Mouse (Mus musculus) liver, embryonic 14.5 days (tissue): Measurements from ENCODE around the gene Ankrd12. TPM values are rescaled to one million over a fixed set of nuclear protein-coding genes. Genes with fewer than 3 reads are reported as not detected.
"Not testable (repeated sequence)": the region's sequence is repeated elsewhere in the genome, so short reads cannot be mapped to it uniquely, and the experiment has no call there.

ENCODE experiments used
- ATAC-seq: fragments of 200-750 bp; cut with Nextera tagmentation; 2 replicates; pipeline ENCODE4 v1.8.0; 2017; ENCODE audit warnings: moderate number of reproducible peaks, mild to moderate bottlenecking, moderate library complexity; ENCODE audit not compliant: insufficient read depth
- DNase-seq, 3 experiments: peaks; one replicate each; pipeline ENCODE4 v3.0.0-alpha.2; 2012 to 2013; ENCODE audit warnings: low read depth in 3 of 3, low spot score in 3 of 3
- H3K27ac ChIP-seq: fragments of 300-500 bp; sonication (generic); 2 replicates; pipeline ENCODE4 v1.5.1; 2014; ENCODE audit warnings: moderate library complexity, mild to moderate bottlenecking, control low read depth, inconsistent platforms
- H3K27me3 ChIP-seq: fragments of 300-500 bp; sonication (generic); 2 replicates; pipeline ENCODE4 v1.6.1; 2014; ENCODE audit warnings: mild to moderate bottlenecking, low read length, moderate library complexity; ENCODE audit not compliant: control insufficient read depth, insufficient read depth
- H3K36me3 ChIP-seq: fragments of 300-500 bp; sonication (generic); replicated peaks from 2 replicates; pipeline ENCODE4 v1.6.1; 2014; ENCODE audit warnings: low read depth; ENCODE audit not compliant: control insufficient read depth, insufficient read depth
- H3K4me1 ChIP-seq, 2 experiments: fragments of 200-500 bp in 1 of 2; fragments of 300-500 bp in 1 of 2; sonication (generic) in 1 of 2; replicated peaks; 2 replicates each; pipeline ENCODE4 v1.6.1; 2012 to 2014; ENCODE audit warnings: antibody characterized with exemption in 1 of 2, inconsistent platforms in 1 of 2, low read length in 1 of 2; ENCODE audit not compliant: control insufficient read depth in 2 of 2, insufficient read depth in 2 of 2
- H3K4me2 ChIP-seq: fragments of 300-500 bp; sonication (generic); 2 replicates; pipeline ENCODE4 v1.6.1; 2014; ENCODE audit warnings: low read depth, mild to moderate bottlenecking, control low read depth, moderate library complexity
- H3K4me3 ChIP-seq, 2 experiments: fragments of 200-500 bp in 1 of 2; fragments of 300-500 bp in 1 of 2; sonication (generic) in 1 of 2; 2 replicates each; pipeline ENCODE4 v1.5.1; 2012 to 2014; ENCODE audit warnings: low read depth in 2 of 2, low read length in 2 of 2, mild to moderate bottlenecking in 2 of 2, control low read depth in 1 of 2, inconsistent platforms in 1 of 2, moderate library complexity in 1 of 2; ENCODE audit not compliant: insufficient read depth in 1 of 2
- H3K9ac ChIP-seq: fragments of 300-500 bp; sonication (generic); replicated peaks from 2 replicates; pipeline ENCODE4 v1.6.1; 2014; ENCODE audit warnings: mild to moderate bottlenecking, control low read depth, moderate library complexity
- H3K9me3 ChIP-seq: fragments of 300-500 bp; sonication (generic); 2 replicates; pipeline ENCODE4 v1.6.1; 2016; ENCODE audit warnings: low read length, mixed read lengths; ENCODE audit not compliant: control insufficient read depth
- CTCF ChIP-seq: IDR thresholded peaks from 2 replicates; pipeline ENCODE4 v1.5.1; 2016; ENCODE audit warnings: antibody characterized with exemption, low read depth, control low read depth
- EP300 ChIP-seq: IDR thresholded peaks from 2 replicates; pipeline ENCODE4 v1.6.1; 2016; ENCODE audit warnings: antibody characterized with exemption, low read depth
- WGBS: fragments of 180-500 bp; shearing (Covaris S2); extraction: QIAGEN DNeasy Blood & Tissue Kit; methylation state at CpG from one replicate; pipeline ENCODE4 v1.1.7; 2014; ENCODE audit not compliant: insufficient replicate concordance; 5-methylcytosine and 5-hydroxymethylcytosine counted together
- polyA plus RNA-seq, 2 experiments: library from polyadenylated mRNA; depleted of rRNA in 1 of 2; stranded (reverse) in 1 of 2; unstranded in 1 of 2; fragments of >200 nt; fragmentation: Nextera tagmentation in 1 of 2; extraction: Ambion mirVana in 1 of 2; gene quantifications; 2 replicates each; pipeline versions ENCODE4 v1.2.1 to v1.2.3; 2012 to 2014

Gene Ankrd12
- polyA plus RNA-seq, 2 experiments, result 2.7 to 6.2 TPM

DNA sequence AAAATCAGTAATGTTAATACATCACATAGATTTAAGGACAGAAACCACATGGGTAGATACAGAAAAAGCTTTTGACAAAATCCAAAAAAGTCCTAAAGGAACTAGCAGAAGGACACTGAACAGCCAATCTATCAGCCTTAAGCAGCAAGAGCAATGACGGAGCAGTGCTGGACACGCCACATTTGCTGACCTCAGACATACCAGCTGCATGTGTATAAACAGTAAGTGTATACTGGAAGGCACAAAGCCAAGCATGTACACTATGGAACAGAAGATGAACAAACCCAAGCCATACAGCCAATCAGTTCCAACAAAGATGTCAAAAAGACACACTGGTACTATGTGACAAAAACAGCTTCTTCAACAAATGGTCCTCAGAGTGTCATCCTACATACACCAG lies 19.7 kb downstream of the Ankrd12 start:
- H3K4me1 ChIP-seq, result no peaks in the 10 kb centered on the region
- 84% methylated on average over 2 of the region's 2 CpGs for WGBS

GRCm38 (mm10) chr17:66053349-66053748 lies 23.5 kb downstream of the Ankrd12 start:
- H3K9ac ChIP-seq, result no peak overlapping the region
- no peak overlapping the region for H3K4me3 ChIP-seq
- H3K4me1 ChIP-seq, result peaks cover 0 to 2% of the 10 kb centered on the region in 2 experiments; a peak in 1 of 4 replicates
- H3K36me3 ChIP-seq, result no peaks in the 10 kb centered on the region
- no peak for ATAC-seq
- no peaks in the 10 kb centered on the region for H3K27me3 ChIP-seq
- no peak for DNase-seq
- TF ChIP-seq CTCF (no peak), EP300 (no peak)
- H3K4me2 ChIP-seq, result no peak overlapping the region
- no peak overlapping the region for H3K27ac ChIP-seq
- WGBS, result 53% methylated on average over 4 of the region's 4 CpGs
- no peaks in the 10 kb centered on the region for H3K9me3 ChIP-seq

More for the DNA sequence above, 19.7 kb downstream of the Ankrd12 start:
- Histone ChIP-seq H3K9ac (no peak overlapping the region), H3K27me3 (no peaks in the 10 kb centered on the region), H3K4me2 (no peak overlapping the region), H3K9me3 (no peaks in the 10 kb centered on the region), H3K4me3 (no peak overlapping the region), H3K27ac (no peak overlapping the region), H3K36me3 (no peaks in the 10 kb centered on the region)
- TF ChIP-seq EP300, result no peak
- no peak for TF ChIP-seq CTCF
- ATAC-seq (no peak), DNase-seq (no peak)

DNA sequence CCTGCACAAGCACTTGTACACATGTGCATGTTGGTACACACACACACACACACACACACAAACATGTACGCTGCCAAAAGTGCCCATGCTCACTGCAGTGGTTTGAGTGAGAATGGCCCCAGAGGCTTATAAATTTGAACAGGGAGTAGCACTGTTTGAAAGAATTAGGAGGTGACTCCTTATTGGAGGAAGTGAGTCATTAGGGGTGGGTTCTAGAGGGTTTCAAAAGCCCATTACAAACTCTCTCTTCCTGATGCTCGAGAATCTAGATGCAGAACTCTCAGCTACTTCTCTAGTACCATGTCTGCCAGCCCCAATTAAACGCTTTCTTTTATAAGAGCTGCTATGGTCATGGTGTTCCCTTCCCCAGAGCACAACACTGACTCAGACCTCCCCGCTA lies 28.1 kb downstream of the Ankrd12 start:
- ATAC-seq (no peak), DNase-seq (no peak)
- no peak overlapping the region for H3K4me2 ChIP-seq
- peaks cover 0 to 2% of the 10 kb centered on the region in 2 experiments; a peak in 1 of 4 replicates for H3K4me1 ChIP-seq
- H3K4me3 ChIP-seq, result no peak overlapping the region
- no peak overlapping the region for H3K9ac ChIP-seq
- H3K36me3 ChIP-seq, result no peaks in the 10 kb centered on the region
- TF ChIP-seq CTCF, result no peak
- TF ChIP-seq EP300, result no peak
- H3K27me3 ChIP-seq, result no peaks in the 10 kb centered on the region
- H3K9me3 ChIP-seq, result no peaks in the 10 kb centered on the region
- WGBS, result 65% methylated on average over 4 of the region's 4 CpGs
- no peak overlapping the region for H3K27ac ChIP-seq

GRCm38 (mm10) chr17:66048199-66048598 lies 28.7 kb downstream of the Ankrd12 start:
- WGBS, result 53% methylated on average over 5 of the region's 5 CpGs
- no peaks in the 10 kb centered on the region for H3K9me3 ChIP-seq
- H3K27ac ChIP-seq, result no peak overlapping the region
- no peak for TF ChIP-seq EP300
- TF ChIP-seq CTCF, result 0 out of 2 replicates have a peak, but pooled peaks have one; percentile 9
- ATAC-seq, result no peak
- H3K4me1 ChIP-seq, result peaks cover 0 to 2% of the 10 kb centered on the region in 2 experiments; a peak in 1 of 4 replicates
- no peak overlapping the region for H3K4me3 ChIP-seq
- H3K27me3 ChIP-seq, result no peaks in the 10 kb centered on the region
- no peaks in the 10 kb centered on the region for H3K36me3 ChIP-seq
- no peak overlapping the region for H3K9ac ChIP-seq
- DNase-seq, result no peak
- H3K4me2 ChIP-seq, result no peak overlapping the region

GRCm38 (mm10) chr17:66043679-66044078 lies 33.2 kb downstream of the Ankrd12 start:
- not testable (repeated sequence) for ATAC-seq, H3K27me3 ChIP-seq, H3K4me3 ChIP-seq, H3K27ac ChIP-seq, H3K9ac ChIP-seq, H3K9me3 ChIP-seq, H3K36me3 ChIP-seq, H3K4me1 ChIP-seq, DNase-seq, H3K4me2 ChIP-seq
- peak; percentile 29; the same call in 1 of the 2 replicates for TF ChIP-seq CTCF
- WGBS, result 64% methylated on average over 4 of the region's 4 CpGs
